Mouse (Mus musculus) testis, adult 2 months (tissue): ENCODE measurements around the gene Grsf1. TPM values are rescaled to one million over a fixed set of nuclear protein-coding genes. Genes with fewer than 3 reads are reported as not detected.

Experiments used
- H3K27ac ChIP-seq: fragments of 200-500 bp; 2 replicates; pipeline ENCODE4 v1.5.1; 2012; ENCODE audit warnings: low read depth, low read length; ENCODE audit not compliant: control insufficient read depth, insufficient read depth
- H3K27me3 ChIP-seq: fragments of 200-500 bp; 2 replicates; pipeline ENCODE4 v1.6.1; 2012; ENCODE audit warnings: mild to moderate bottlenecking, low read length, moderate library complexity; ENCODE audit not compliant: control insufficient read depth, insufficient read depth
- H3K36me3 ChIP-seq: fragments of 200-500 bp; 2 replicates; pipeline ENCODE4 v1.6.1; 2012; ENCODE audit warnings: mild to moderate bottlenecking, low read length; ENCODE audit not compliant: control insufficient read depth, insufficient read depth
- H3K4me1 ChIP-seq: fragments of 200-500 bp; 2 replicates; pipeline ENCODE4 v1.6.1; 2012; ENCODE audit warnings: low read length; ENCODE audit not compliant: control insufficient read depth, insufficient read depth
- H3K4me3 ChIP-seq: fragments of 200-500 bp; 2 replicates; pipeline ENCODE4 v1.5.1; 2012; ENCODE audit warnings: low read depth, mild to moderate bottlenecking, low read length, moderate library complexity, mixed read lengths; ENCODE audit not compliant: control insufficient read depth
- CTCF ChIP-seq: fragments of 200-500 bp; IDR thresholded peaks from 2 replicates; pipeline ENCODE4 v1.5.1; 2012; ENCODE audit warnings: low read depth, mild to moderate bottlenecking, inconsistent platforms, low read length, moderate library complexity; ENCODE audit not compliant: control insufficient read depth, insufficient read depth, insufficient replicate concordance
- POLR2A ChIP-seq: fragments of 200-500 bp; IDR thresholded peaks from 2 replicates; pipeline ENCODE4 v1.6.1; 2012; ENCODE audit warnings: low read depth, mild to moderate bottlenecking, inconsistent platforms, low read length, moderate library complexity; ENCODE audit not compliant: control insufficient read depth
- polyA plus RNA-seq: library from polyadenylated mRNA; depleted of rRNA; stranded (reverse); fragments of >200 nt; gene quantifications from 2 replicates; pipeline ENCODE4 v1.2.3, GENCODE M21; 2012

Grsf1 gene
- polyA plus RNA-seq, 1 experiment = 30.0 TPM

- TF ChIP-seq CTCF (no peak), POLR2A (no peak)
- H3K27ac ChIP-seq = no peak overlapping the region
Observed at GRCm38 (mm10) chr5:88712328-88712727, 36.4 kb upstream of the Grsf1 start.

GRCm38 (mm10) chr5:88711618-88712224, 35.8 kb upstream of the Grsf1 start:
- no peak overlapping the region for H3K27ac ChIP-seq
- peaks cover 2% of the 10 kb centered on the region; the same call in 1 of the 2 replicates for H3K4me1 ChIP-seq
- no peaks in the 10 kb centered on the region for H3K27me3 ChIP-seq
- H3K4me3 ChIP-seq = no peak overlapping the region
- H3K36me3 ChIP-seq = no peaks in the 10 kb centered on the region
- no peak for TF ChIP-seq POLR2A

More at GRCm38 (mm10) chr5:88712328-88712727, 36.4 kb upstream of the Grsf1 start:
- Histone ChIP-seq H3K27me3 (no peaks in the 10 kb centered on the region), H3K4me1 (peaks cover 2% of the 10 kb centered on the region; the same call in 1 of the 2 replicates), H3K4me3 (no peak overlapping the region), H3K36me3 (no peaks in the 10 kb centered on the region)

- H3K4me1 ChIP-seq = peaks cover 2% of the 10 kb centered on the region; the same call in 1 of the 2 replicates
- no peaks in the 10 kb centered on the region for H3K36me3 ChIP-seq
- H3K27ac ChIP-seq = no peak overlapping the region
- no peak overlapping the region for H3K4me3 ChIP-seq
- TF ChIP-seq CTCF = no peak
- TF ChIP-seq POLR2A = no peak
- H3K27me3 ChIP-seq = no peaks in the 10 kb centered on the region
Observed at GRCm38 (mm10) chr5:88711128-88711527, 35.2 kb upstream of the Grsf1 start.

GRCm38 (mm10) chr5:88703551-88703950, 27.6 kb upstream of the Grsf1 start:
- H3K4me1 ChIP-seq = no peaks in the 10 kb centered on the region
- no peak overlapping the region for H3K4me3 ChIP-seq
- H3K27me3 ChIP-seq = no peaks in the 10 kb centered on the region
- no peak overlapping the region for H3K27ac ChIP-seq
- TF ChIP-seq POLR2A (no peak), CTCF (no peak)
- no peaks in the 10 kb centered on the region for H3K36me3 ChIP-seq

GRCm38 (mm10) chr5:88702041-88702440, 26.1 kb upstream of the Grsf1 start:
- Histone ChIP-seq H3K4me1 (no peaks in the 10 kb centered on the region), H3K27ac (no peak overlapping the region), H3K4me3 (no peak overlapping the region), H3K36me3 (no peaks in the 10 kb centered on the region), H3K27me3 (no peaks in the 10 kb centered on the region)
- no peak for TF ChIP-seq POLR2A
- TF ChIP-seq CTCF = no peak

- no peak overlapping the region for H3K27ac ChIP-seq
- no peak overlapping the region for H3K4me3 ChIP-seq
- no peaks in the 10 kb centered on the region for H3K36me3 ChIP-seq
- no peaks in the 10 kb centered on the region for H3K27me3 ChIP-seq
- no peak for TF ChIP-seq CTCF
- TF ChIP-seq POLR2A = no peak
- H3K4me1 ChIP-seq = no peaks in the 10 kb centered on the region
Observed at GRCm38 (mm10) chr5:88699251-88699913, 23.4 kb upstream of the Grsf1 start.

GRCm38 (mm10) chr5:88697291-88697690, 21.3 kb upstream of the Grsf1 start:
- Histone ChIP-seq H3K36me3 (no peaks in the 10 kb centered on the region), H3K4me3 (no peak overlapping the region), H3K4me1 (no peaks in the 10 kb centered on the region), H3K27me3 (no peaks in the 10 kb centered on the region), H3K27ac (no peak overlapping the region)
- TF ChIP-seq POLR2A = no peak
- no peak for TF ChIP-seq CTCF
